Mouse (Mus musculus) brain, embryonic 18.5 days (tissue): ENCODE results near the gene St3gal3.

ENCODE experiments used
- DNase-seq: peaks from one replicate; pipeline ENCODE4 v3.0.0-alpha.2; 2012; ENCODE audit warnings: low read depth, low spot score

The St3gal3 gene

GRCm38 (mm10) chr4:117986766-117987165 lies 147.9 kb downstream of the St3gal3 start:
- no peak for DNase-seq

DNA sequence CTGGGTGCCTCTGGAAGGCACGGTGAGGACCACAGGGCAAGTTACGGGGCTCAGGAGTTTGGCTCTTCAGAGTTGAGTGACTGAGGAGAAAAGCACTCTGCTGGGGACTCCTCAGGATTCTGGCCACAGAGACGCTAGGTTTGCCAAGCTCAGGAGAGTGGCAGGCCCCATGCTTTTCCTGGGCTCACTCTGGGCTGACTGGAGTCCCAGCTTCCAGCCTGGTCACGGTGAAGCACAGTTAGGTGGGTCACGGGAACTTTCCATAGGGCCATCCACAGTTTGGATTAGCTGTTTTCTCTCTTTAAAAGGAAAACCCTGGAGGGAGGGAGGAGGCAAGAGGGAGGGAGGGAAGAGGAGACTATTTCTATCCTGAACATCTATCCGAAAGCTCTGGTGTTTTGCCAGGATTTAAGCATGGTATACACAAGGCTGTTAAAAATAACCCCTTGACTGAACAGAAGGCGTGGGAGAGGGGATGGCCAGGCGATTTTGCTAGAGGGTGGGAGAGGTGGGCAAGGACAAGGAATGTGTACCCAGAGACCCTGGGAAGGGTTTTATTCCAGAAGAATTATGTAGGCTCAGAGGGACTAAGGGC lies 149.6 kb downstream of the St3gal3 start:
- no peak for DNase-seq

DNA sequence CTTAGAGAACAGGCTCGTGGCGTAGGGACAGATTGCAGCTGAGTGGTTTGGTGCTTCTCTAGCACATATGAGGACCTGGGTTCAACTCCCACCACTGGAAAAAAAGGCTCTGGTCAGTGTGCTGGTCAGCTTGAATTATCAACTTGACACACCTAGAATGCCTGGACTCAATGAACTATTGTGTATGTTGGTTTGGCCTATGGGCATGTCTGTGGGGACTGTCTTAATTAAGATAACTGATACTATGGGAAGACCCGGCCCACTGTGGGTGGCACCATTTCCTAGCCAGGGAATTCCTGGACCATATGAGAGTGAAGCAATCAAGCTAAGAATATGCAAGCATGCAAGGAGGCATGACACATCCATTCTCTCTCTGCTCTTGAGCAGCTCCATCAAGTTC lies 150.5 kb downstream of the St3gal3 start:
- no peak for DNase-seq

DNA sequence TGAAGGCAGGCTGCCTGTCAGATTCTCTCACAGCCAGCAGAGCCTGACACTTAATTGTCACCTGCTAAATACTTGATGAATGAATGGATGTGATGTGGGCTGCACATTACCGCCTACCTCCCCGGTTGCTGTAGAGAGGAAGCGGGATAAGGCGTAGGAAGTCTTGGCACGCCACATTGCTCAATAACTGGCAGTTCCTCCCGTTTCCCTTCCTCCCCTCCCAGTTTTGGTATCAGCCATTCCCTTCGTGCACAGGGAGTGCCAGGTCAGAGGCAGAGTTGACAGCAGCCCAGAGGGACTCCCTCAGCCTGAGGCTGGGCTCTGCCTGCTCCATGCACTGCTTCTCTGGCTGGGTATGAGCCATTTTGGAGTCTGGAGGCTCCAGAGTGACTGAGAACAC lies 152.0 kb downstream of the St3gal3 start:
- DNase-seq, result peak; percentile 20

- no peak for DNase-seq
Measured at GRCm38 (mm10) chr4:117981518-117981917, 153.2 kb downstream of the St3gal3 start.

- DNase-seq, result no peak
Measured at GRCm38 (mm10) chr4:117980161-117980560, 154.6 kb downstream of the St3gal3 start.

DNA sequence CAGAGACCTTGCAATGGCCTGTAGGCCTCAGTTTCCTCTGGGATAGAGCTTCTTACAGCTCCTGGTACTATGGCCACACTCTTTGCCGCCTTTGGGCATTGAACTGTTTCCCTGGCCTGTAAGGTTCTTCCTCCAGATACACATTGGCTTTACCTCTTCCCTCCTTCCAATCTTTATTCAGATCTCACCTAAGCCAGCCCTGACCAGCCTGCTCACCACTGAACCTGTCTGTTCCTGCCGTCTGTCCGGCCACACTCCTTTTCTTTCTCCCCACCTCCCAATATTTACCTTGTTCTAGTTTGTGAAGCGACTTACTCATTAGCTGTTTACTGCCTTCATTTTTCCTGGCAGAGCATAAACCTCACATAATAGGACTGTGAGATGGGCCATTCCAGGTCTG lies 155.5 kb downstream of the St3gal3 start:
- DNase-seq, result no peak

- no peak for DNase-seq
Measured at GRCm38 (mm10) chr4:117978282-117978681, 156.4 kb downstream of the St3gal3 start.

DNA sequence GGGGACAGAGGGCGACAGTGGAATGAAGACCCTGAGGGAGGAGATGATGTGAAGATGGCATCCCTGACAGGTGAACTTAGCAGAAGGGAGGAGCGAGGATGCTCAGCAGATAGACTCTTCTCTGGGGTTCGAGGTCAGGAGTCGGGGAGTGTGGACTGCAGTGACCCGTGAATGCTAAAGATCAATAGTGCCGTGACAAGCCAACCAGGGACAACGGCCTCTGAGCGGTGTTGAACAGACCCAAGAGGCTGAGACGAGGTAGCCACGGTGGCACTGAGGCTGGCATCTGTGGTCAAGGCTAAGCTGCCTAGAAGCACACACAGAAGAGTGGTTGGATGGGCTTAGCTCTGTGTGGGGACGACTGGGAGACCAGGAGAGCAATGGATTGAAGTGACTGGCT lies 156.9 kb downstream of the St3gal3 start:
- no peak for DNase-seq

GRCm38 (mm10) chr4:117977371-117977770 lies 157.3 kb downstream of the St3gal3 start:
- no peak for DNase-seq

DNA sequence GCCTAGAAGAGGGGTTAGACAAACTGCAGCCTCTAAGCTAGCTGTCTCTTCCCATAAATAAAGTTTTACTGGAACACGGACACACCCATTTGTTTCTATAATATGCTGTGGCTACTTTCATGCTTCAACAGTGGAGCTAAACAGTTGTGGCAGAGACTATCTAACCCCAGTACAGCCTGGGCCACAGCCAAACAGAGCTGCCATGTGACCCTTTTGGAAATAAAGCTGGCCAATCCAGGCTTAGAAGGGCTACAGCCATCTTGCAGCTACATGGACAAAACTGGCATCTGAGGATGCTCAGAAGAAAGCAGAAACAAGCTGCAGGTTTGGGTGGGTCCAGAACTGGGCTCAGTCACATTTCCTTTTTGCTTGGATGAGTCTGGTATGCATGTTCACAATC lies 158.9 kb downstream of the St3gal3 start:
- DNase-seq, result no peak

DNA sequence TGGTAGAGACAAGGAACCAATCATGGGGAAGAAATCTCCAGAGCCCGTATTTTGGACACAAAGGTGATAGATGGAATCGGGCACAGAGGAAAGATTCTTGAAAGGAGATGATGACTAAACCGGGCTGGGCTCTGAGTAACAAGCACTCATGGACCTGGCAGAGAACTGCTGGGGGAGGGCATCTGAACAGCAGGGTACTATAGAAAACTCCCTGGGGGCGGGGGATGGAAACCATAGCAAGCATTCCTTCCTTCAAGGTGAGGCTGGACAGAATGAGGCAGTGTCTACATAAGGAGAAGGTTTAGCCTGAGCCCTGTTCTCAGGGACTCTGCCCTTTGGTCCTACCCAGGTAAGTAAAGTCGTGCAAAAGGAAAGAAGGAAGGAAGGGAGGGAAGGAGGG lies 160.0 kb downstream of the St3gal3 start:
- no peak for DNase-seq

DNA sequence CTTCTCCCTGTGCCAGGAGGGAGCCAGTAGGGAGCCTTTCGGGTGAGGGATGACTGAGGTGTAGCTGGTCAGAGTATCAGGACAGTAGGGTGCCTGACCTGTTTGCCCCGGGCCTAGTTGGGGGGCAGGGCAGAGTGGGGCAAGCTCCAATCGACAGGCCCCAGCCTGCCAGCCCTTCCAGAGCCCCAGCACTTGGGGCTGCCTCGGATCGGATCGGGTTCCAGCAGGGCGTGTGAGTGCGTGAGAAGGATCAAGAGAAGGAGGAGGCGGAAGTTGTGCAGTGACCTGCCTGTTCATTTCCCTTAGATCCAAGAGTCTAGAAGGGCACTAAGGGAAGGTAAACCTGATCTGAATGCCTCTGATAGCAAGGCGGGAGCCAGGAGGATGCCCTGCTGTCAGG lies 161.7 kb downstream of the St3gal3 start:
- no peak for DNase-seq

GRCm38 (mm10) chr4:117964346-117965025 lies 170.2 kb downstream of the St3gal3 start:
- no peak for DNase-seq

DNA sequence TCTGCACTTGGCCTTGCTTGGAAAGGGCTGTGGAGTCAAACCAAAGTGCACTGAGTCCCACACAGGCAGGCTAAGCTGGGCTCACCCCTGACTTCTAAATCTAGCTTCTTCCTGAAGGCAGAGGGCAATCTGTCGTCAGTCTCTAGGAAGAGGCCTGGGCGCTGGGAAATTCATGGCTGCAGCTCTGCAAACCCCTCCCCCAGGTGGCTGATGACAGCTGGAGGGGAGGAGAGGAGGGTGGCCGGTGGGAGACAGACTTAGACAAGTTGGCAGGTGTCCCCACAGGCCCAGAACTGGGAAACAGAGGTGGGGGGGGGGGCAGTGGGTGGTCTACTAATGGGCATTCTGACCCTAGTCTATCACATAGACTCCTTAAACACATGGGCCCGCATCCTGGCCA lies 177.2 kb downstream of the St3gal3 start:
- DNase-seq, result no peak

GRCm38 (mm10) chr4:117947493-117947892 lies 187.2 kb downstream of the St3gal3 start:
- DNase-seq, result no peak

DNA sequence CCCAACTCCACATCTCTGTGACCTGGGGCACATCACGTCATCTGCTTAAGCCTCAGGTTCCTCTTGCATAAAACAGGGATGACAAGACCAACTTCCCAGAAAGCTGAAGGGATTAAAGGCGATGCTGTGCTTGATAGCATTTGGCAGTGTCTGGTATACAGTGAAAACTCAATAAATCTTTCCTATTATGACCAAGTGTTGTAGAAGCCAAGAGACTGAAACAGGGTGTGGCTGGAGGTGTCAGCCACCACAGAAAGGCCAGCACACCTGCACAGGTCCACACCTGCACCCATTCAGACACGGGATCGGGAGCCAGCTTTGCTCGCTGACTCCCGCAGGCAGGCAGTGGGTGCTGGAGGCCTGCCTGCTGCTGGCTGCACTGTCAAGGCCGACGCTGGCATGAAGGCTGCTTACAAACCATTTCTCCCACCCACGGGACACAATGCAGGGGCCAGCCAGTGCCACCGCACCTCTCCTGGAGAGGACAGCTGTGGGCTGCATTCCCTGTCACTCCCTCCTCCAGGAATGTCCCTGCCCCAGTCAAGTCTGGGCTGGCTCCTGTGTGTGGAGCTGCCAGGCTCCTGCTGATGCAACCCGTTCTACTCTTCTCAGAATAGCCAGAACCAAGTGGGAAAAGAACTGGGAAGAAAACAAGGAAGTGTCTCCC lies 187.9 kb downstream of the St3gal3 start:
- DNase-seq, result no peak

GRCm38 (mm10) chr4:117943317-117943716 lies 191.4 kb downstream of the St3gal3 start:
- no peak for DNase-seq

DNA sequence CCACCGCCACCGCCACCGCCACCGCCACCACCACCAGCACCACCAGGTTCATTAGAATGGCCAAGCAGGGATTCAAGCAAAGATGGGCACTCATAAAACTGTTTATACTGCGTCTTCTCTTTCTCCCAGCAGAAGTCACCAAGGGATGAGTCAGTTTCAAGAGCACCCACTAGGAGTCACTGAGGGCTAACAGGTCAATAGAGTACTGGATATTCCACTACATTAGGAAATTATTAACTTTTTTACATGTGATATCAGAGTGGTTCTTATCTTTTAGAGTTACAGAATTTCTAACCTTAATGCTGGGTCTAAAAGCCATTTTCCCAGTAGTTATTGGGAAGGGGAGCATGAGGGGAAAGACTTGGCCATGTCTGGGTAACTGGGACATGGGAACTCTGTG lies 197.8 kb downstream of the St3gal3 start:
- DNase-seq, result no peak

DNA sequence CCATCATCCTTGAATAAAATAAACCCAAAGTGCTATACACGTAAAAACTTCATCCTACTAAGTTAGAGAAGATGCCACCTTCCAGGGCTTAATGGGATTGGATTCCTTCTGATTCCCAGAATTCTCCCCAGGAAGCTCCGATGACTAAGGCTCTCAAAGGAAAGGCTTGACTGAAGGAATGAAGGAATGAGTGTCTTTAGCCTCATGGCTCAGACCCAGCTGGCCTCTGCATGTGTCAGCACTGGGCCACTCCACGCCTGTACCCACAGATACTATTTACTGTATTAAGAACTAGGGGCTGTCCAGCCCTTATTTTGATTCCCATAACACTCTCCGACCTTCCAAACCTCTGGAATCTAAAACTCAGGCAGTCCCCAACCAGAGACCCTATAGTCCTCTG lies 200.6 kb downstream of the St3gal3 start:
- no peak for DNase-seq

GRCm38 (mm10) chr4:117933248-117933647 lies 201.5 kb downstream of the St3gal3 start:
- DNase-seq, result no peak

DNA sequence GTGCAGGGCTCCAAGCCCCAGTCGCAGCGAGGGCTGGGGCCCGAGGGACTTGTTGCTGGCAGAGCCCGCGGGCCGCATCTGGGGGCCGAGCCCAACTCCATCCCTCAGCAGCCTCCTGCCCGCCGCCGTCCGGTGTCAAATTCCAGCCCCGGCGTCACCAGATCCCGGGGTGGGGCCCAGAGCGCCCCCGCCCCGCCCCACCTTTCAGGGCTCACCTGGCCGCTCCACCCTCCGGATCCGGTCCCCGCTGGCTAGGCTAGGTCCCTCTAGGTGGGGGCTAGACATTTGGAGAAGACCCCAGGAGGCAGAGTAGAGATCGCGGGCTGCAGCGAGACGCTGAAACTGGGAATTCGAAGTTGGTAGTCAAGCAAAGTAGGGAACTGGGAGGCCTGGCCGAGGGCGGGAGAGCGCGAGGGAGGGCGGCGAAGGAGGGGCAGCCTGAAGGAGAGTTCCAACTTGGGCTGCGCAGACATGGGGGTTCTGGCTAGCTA lies 205.3 kb downstream of the St3gal3 start, which contains the start of gene Artn:
Gene Artn (minus strand): TSS at position 373 of the 491 bp plus-strand sequence.
- DNase-seq, result no peak

- DNase-seq, result no peak
Measured at GRCm38 (mm10) chr4:117928699-117929241, 205.9 kb downstream of the St3gal3 start.
